Mouse (Mus musculus): Measurements from ENCODE around the gene Hnrnpdl.

- TF ChIP-seq GATA1 (IDR thresholded peaks at IDR 0.05; ENCODE audit: low read length) = no peak
- TF ChIP-seq TAL1 (IDR thresholded peaks at IDR 0.05; ENCODE audit: low read length) = no peak
Measured at GRCm38 (mm10) chr5:100044030-100044429, 4.6 kb upstream of the Hnrnpdl start.
